Mouse (Mus musculus) limb, embryonic 14.5 days (tissue): ENCODE results near the gene Hist1h2ae. TPM values are rescaled to one million over a fixed set of nuclear protein-coding genes. Genes with fewer than 3 reads are reported as not detected.

Experiments
- ATAC-seq: fragments of 200-750 bp; cut with Nextera tagmentation; 2 replicates; pipeline ENCODE4 v1.8.0; 2017; ENCODE audit warnings: low read depth, moderate number of reproducible peaks, moderate TSS enrichment; ENCODE audit not compliant: low FRiP score
- DNase-seq: peaks from one replicate; pipeline ENCODE4 v3.0.0-alpha.2; 2015; ENCODE audit warnings: low spot score
- H3K27ac ChIP-seq: fragments of 300-500 bp; sonication (generic); replicated peaks from 2 replicates; pipeline ENCODE4 v1.5.1; 2014; ENCODE audit warnings: low read depth, mild to moderate bottlenecking, low read length, moderate library complexity, mixed read lengths
- H3K27me3 ChIP-seq: fragments of 300-500 bp; sonication (generic); 2 replicates; pipeline ENCODE4 v1.6.1; 2014; ENCODE audit warnings: low read length, mixed read lengths; ENCODE audit not compliant: control insufficient read depth, insufficient read depth
- H3K36me3 ChIP-seq: fragments of 300-500 bp; sonication (generic); 2 replicates; pipeline ENCODE4 v1.6.1; 2014; ENCODE audit warnings: mild to moderate bottlenecking, low read length, moderate library complexity, mixed read lengths; ENCODE audit not compliant: control insufficient read depth, insufficient read depth
- H3K4me1 ChIP-seq: fragments of 300-500 bp; sonication (generic); 2 replicates; pipeline ENCODE4 v1.6.1; 2014; ENCODE audit warnings: antibody characterized with exemption, low read length, mixed read lengths; ENCODE audit not compliant: control insufficient read depth, insufficient read depth
- H3K4me2 ChIP-seq: fragments of 300-500 bp; sonication (generic); replicated peaks from 2 replicates; pipeline ENCODE4 v1.6.1; 2014; ENCODE audit warnings: low read depth, mild to moderate bottlenecking, low read length, moderate library complexity; ENCODE audit not compliant: severe bottlenecking
- H3K4me3 ChIP-seq: fragments of 300-500 bp; sonication (generic); replicated peaks from 2 replicates; pipeline ENCODE4 v1.5.1; 2014; ENCODE audit warnings: low read length
- H3K9ac ChIP-seq: fragments of 300-500 bp; sonication (generic); 2 replicates; pipeline ENCODE4 v1.6.1; 2014; ENCODE audit warnings: mild to moderate bottlenecking, low read depth, low read length, moderate library complexity; ENCODE audit not compliant: severe bottlenecking
- H3K9me3 ChIP-seq: fragments of 300-500 bp; sonication (generic); 2 replicates; pipeline ENCODE4 v1.6.1; 2016; ENCODE audit warnings: low read length; ENCODE audit not compliant: control insufficient read depth
- POLR2A ChIP-seq: fragments of 200-500 bp; IDR thresholded peaks from 2 replicates; pipeline ENCODE4 v1.8.0; 2012; ENCODE audit warnings: inconsistent platforms, mild to moderate bottlenecking, moderate library complexity, borderline replicate concordance; ENCODE audit not compliant: insufficient read depth, insufficient read length; ENCODE audit errors: extremely low read depth
- WGBS: fragments of 180-500 bp; shearing (Covaris S2); extraction: QIAGEN DNeasy Blood & Tissue Kit; methylation state at CpG from one replicate; pipeline ENCODE4 v1.1.7; 2014; 5-methylcytosine and 5-hydroxymethylcytosine counted together
- polyA plus RNA-seq, 2 experiments: library from polyadenylated mRNA; depleted of rRNA in 1 of 2; stranded (reverse) in 1 of 2; unstranded in 1 of 2; fragments of >200 nt; fragmentation: Nextera tagmentation in 1 of 2; extraction: Ambion mirVana in 1 of 2; gene quantifications; 2 replicates each; pipeline versions ENCODE4 v1.2.1 to v1.2.3; 2012 to 2014

Hist1h2ae gene
- polyA plus RNA-seq, 2 experiments: 19.8 to 103 TPM

DNA sequence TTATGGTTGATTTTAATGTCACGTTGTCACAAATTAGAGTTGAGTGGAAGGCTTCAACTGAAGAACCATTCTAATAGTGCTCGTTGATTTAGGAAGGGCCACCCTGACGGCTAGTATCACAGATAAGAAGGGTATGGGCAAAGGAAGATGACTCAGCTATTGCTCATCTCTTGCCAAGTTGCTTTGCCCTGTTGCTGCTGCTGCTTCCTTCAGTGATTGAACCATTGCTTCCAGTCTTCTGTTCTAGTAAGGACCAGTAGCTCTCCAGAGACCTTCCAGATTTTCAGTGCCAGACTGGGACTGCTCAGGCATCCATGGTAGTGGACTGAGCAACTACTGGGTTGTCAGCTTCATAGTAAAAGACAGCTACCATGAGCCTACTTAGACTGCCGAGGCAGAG is 38.2 kb upstream of the Hist1h2ae start:
- no peak for TF ChIP-seq POLR2A
- WGBS: 89% methylated on average over 4 of the region's 4 CpGs

DNA sequence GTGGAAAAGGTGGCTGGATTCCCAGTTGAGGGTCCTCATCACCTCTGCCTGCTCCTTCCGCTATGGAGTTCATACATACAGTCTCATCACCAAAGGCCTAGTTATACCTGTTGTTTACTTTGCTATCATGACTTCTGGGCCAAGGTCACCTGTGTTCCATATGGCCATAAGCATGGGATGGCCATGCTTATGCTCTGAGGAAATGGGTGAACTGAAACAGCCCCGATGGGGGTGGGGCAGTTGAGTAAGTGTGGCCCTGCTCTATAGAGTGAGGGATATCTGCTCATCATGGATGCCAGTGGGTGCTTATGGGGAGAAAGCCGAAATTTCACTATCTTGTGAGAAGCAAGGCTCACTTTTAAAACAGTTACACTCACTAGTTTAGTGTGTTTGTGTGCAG is 34.0 kb upstream of the Hist1h2ae start:
- 93% methylated on average over 3 of the region's 3 CpGs for WGBS

More for the DNA sequence above, 38.2 kb upstream of the Hist1h2ae start:
- no peak overlapping the region for H3K27ac ChIP-seq
- ATAC-seq (no peak), DNase-seq (no peak)
- no peaks in the 10 kb centered on the region for H3K9me3 ChIP-seq
- H3K27me3 ChIP-seq: no peaks in the 10 kb centered on the region
- no peaks in the 10 kb centered on the region for H3K4me1 ChIP-seq
- H3K4me2 ChIP-seq: no peak overlapping the region
- no peak overlapping the region for H3K4me3 ChIP-seq
- H3K36me3 ChIP-seq: no peaks in the 10 kb centered on the region
- H3K9ac ChIP-seq: no peak overlapping the region

GRCm38 (mm10) chr13:23604452-23604851 is 33.4 kb upstream of the Hist1h2ae start:
- Histone ChIP-seq H3K36me3 (no peaks in the 10 kb centered on the region), H3K27me3 (no peaks in the 10 kb centered on the region), H3K27ac (no peak overlapping the region), H3K9ac (no peak overlapping the region), H3K4me2 (no peak overlapping the region), H3K9me3 (no peaks in the 10 kb centered on the region), H3K4me1 (no peaks in the 10 kb centered on the region), H3K4me3 (no peak overlapping the region)
- DNase-seq: no peak
- ATAC-seq: no peak
- TF ChIP-seq POLR2A: no peak
- WGBS: 89% methylated on average over 3 of the region's 3 CpGs

More for the DNA sequence above, 34.0 kb upstream of the Hist1h2ae start:
- Histone ChIP-seq H3K27me3 (no peaks in the 10 kb centered on the region), H3K27ac (no peak overlapping the region), H3K4me2 (no peak overlapping the region), H3K9ac (no peak overlapping the region), H3K4me3 (no peak overlapping the region), H3K36me3 (no peaks in the 10 kb centered on the region), H3K9me3 (no peaks in the 10 kb centered on the region), H3K4me1 (no peaks in the 10 kb centered on the region)
- ATAC-seq (no peak), DNase-seq (no peak)
- no peak for TF ChIP-seq POLR2A

- Histone ChIP-seq H3K27ac (no peak overlapping the region), H3K9ac (no peak overlapping the region), H3K27me3 (no peaks in the 10 kb centered on the region), H3K4me1 (no peaks in the 10 kb centered on the region), H3K4me2 (no peak overlapping the region), H3K36me3 (no peaks in the 10 kb centered on the region), H3K4me3 (no peak overlapping the region), H3K9me3 (no peaks in the 10 kb centered on the region)
- DNase-seq (no peak), ATAC-seq (no peak)
- no peak for TF ChIP-seq POLR2A
- 75% methylated on average over 7 of the region's 7 CpGs for WGBS
Measured at GRCm38 (mm10) chr13:23603182-23603699, 32.2 kb upstream of the Hist1h2ae start.

DNA sequence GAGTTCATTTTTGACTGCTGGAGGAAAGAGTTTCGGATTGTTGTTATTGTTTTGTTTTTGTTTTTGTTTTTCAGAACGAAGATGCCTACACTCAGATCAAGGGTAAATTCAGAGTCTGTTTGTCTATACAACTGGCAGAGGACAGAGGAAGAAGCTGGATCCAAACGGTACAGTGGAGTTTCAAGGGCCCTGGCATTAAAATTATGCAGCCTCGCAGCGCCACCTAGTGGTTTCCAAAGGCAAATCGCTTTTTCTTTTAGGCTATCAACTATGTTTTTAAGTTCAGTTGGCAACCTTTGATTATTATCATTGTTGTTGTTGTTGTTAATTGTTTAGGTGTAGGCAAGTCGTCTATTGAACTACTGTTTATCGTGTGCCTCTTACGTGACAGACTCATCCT is 26.9 kb upstream of the Hist1h2ae start:
- Histone ChIP-seq H3K9ac (no peak overlapping the region), H3K4me3 (no peak overlapping the region), H3K27me3 (no peaks in the 10 kb centered on the region), H3K4me2 (no peak overlapping the region), H3K27ac (no peak overlapping the region), H3K36me3 (no peaks in the 10 kb centered on the region), H3K4me1 (peaks cover 4% of the 10 kb centered on the region; the same call in 1 of the 2 replicates), H3K9me3 (no peaks in the 10 kb centered on the region)
- peak; percentile 60; the same call in 1 of the 2 replicates for ATAC-seq
- 7% methylated on average over 9 of the region's 9 CpGs for WGBS
- no peak for TF ChIP-seq POLR2A
- DNase-seq: peak; percentile 85
